Mouse (Mus musculus) spleen, adult 18-20 months (tissue): ENCODE data around the gene Asb16.

Source experiments
- DNase-seq, 2 experiments: peaks; one replicate each; pipeline ENCODE4 v3.0.0; 2022; ENCODE audit warnings: mixed read lengths in 2 of 2

The Asb16 gene

GRCm38 (mm10) chr11:102288027-102288804, 19.7 kb downstream of the Asb16 start:
- no peak for DNase-seq

GRCm38 (mm10) chr11:102288913-102289312, 20.4 kb downstream of the Asb16 start:
- no peak for DNase-seq

- DNase-seq: no peak
These were observed 21.1 kb downstream of the Asb16 start for GRCm38 (mm10) chr11:102289511-102290100.

GRCm38 (mm10) chr11:102290141-102290540, 21.6 kb downstream of the Asb16 start:
- no peak for DNase-seq

- no peak for DNase-seq
These were observed 22.6 kb downstream of the Asb16 start for GRCm38 (mm10) chr11:102291051-102291535.

GRCm38 (mm10) chr11:102293971-102294370, 25.4 kb downstream of the Asb16 start:
- no peak for DNase-seq

- DNase-seq: no peak
These were observed 25.9 kb downstream of the Asb16 start for GRCm38 (mm10) chr11:102294416-102294815.

- peak; percentile 46 to 54 for DNase-seq
These were observed 26.5 kb downstream of the Asb16 start for GRCm38 (mm10) chr11:102294887-102295597.

GRCm38 (mm10) chr11:102295598-102296471, 27.3 kb downstream of the Asb16 start:
- DNase-seq: peak; percentile 59 to 62

- DNase-seq: peak; percentile 96 to 99
These were observed 28.2 kb downstream of the Asb16 start, which contains the start of gene Atxn7l3 for GRCm38 (mm10) chr11:102296491-102297472. Atxn7l3 (minus strand) TSS chr11:102296631.

GRCm38 (mm10) chr11:102297577-102298556, 29.3 kb downstream of the Asb16 start:
- DNase-seq: no peak

GRCm38 (mm10) chr11:102299839-102300238, 31.3 kb downstream of the Asb16 start:
- peak in 1 of 2 experiments; percentile 58 for DNase-seq

- no peak for DNase-seq
These were observed 35.6 kb downstream of the Asb16 start for GRCm38 (mm10) chr11:102304141-102304540.

GRCm38 (mm10) chr11:102305359-102305758, 36.8 kb downstream of the Asb16 start:
- DNase-seq: no peak

GRCm38 (mm10) chr11:102308104-102308503, 39.6 kb downstream of the Asb16 start:
- no peak for DNase-seq

GRCm38 (mm10) chr11:102308979-102309378, 40.4 kb downstream of the Asb16 start:
- peak; percentile 92 to 96 for DNase-seq

- DNase-seq: no peak
These were observed 41.5 kb downstream of the Asb16 start for GRCm38 (mm10) chr11:102309821-102310617.

- DNase-seq: no peak
These were observed 42.5 kb downstream of the Asb16 start for GRCm38 (mm10) chr11:102310768-102311695.
